Mouse (Mus musculus) right cerebral cortex, postnatal 25 days (tissue): Measurements from ENCODE around the gene Anpep.
A peak's percentile ranks its signal among the peaks of the same experiment; 100 is the strongest.
"Not testable (repeated sequence)": the region's sequence is repeated elsewhere in the genome, so short reads cannot be mapped to it uniquely, and the experiment has no call there.

Experiments
- DNase-seq: peaks from one replicate; pipeline ENCODE4 v3.0.0; 2022

Gene Anpep

GRCm38 (mm10) chr7:79808561-79808960 lies 52.3 kb downstream of the Anpep start:
- DNase-seq: no peak

GRCm38 (mm10) chr7:79803887-79804286 lies 57.0 kb downstream of the Anpep start:
- no peak for DNase-seq

GRCm38 (mm10) chr7:79802037-79802436 lies 58.8 kb downstream of the Anpep start:
- no peak for DNase-seq

- no peak for DNase-seq
Observed at GRCm38 (mm10) chr7:79801391-79801790, 59.5 kb downstream of the Anpep start.

- no peak for DNase-seq
Observed at GRCm38 (mm10) chr7:79800336-79800735, 60.5 kb downstream of the Anpep start.

GRCm38 (mm10) chr7:79799506-79799905 lies 61.4 kb downstream of the Anpep start:
- no peak for DNase-seq

GRCm38 (mm10) chr7:79799048-79799447 lies 61.8 kb downstream of the Anpep start:
- peak; percentile 66 for DNase-seq

- no peak for DNase-seq
Observed at GRCm38 (mm10) chr7:79798606-79799005, 62.3 kb downstream of the Anpep start.

- no peak for DNase-seq
Observed at GRCm38 (mm10) chr7:79793688-79794087, 67.2 kb downstream of the Anpep start, which contains the start of gene Mesp1. TSS of gene Mesp1 (minus strand) at chr7:79793788.

GRCm38 (mm10) chr7:79792635-79793421 lies 68.0 kb downstream of the Anpep start:
- peak; percentile 19 for DNase-seq

- not testable (repeated sequence) for DNase-seq
Observed at GRCm38 (mm10) chr7:79789812-79790211, 71.0 kb downstream of the Anpep start.

- DNase-seq: peak; percentile 40
Observed at GRCm38 (mm10) chr7:79786295-79786694, 74.6 kb downstream of the Anpep start.

- DNase-seq: no peak
Observed at GRCm38 (mm10) chr7:79782516-79782855, 78.4 kb downstream of the Anpep start.

GRCm38 (mm10) chr7:79781826-79782515 lies 78.9 kb downstream of the Anpep start:
- no peak for DNase-seq

- peak; percentile 65 for DNase-seq
Observed at GRCm38 (mm10) chr7:79780647-79781626, 79.9 kb downstream of the Anpep start.
